Mouse (Mus musculus): ENCODE measurements around the gene Hmox2. TPM values are rescaled to one million over a fixed set of nuclear protein-coding genes. Genes with fewer than 3 reads are reported as not detected.

Gene Hmox2
- polyA plus RNA-seq (2017; shearing (Covaris generic)), result 104 TPM

DNA sequence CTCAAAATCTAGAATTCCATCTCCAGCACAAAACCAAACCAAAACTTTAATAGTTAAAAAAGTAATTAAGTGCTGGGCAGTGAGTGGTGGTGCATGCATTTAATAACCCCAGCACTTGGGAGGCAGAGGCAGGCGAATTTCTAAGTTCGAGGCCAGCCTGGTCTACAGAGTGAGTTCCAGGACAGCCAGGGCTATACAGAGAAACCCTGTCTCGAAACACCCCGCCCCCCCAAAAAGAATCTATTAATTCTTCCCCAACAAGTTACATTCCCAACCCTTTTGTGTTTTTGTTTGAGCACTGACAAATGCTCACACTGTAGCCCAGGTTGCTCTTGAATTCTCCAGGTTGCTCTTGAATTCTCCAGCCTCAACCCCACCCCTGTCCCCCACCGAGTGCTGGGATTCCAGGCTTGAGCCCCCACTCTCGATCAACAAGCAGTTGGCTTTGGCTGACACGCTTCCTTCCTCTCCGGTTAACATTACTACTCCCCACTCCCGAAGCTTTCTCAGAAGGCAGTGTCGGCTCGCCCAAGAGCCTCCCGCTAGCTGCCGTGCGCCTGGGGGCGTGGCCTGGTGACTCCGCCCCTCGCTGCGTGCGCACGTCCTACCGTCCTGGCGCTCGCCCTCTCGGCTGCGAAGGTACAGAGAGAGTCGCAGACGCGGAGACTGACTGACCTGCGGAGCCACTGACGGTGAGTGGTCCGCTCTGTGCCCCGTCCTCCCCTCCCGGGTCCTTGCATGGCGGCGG lies at the start of gene Hmox2:
Gene Hmox2, plus strand, starts transcription at position 582 of the 748 bp plus-strand sequence.

DNA sequence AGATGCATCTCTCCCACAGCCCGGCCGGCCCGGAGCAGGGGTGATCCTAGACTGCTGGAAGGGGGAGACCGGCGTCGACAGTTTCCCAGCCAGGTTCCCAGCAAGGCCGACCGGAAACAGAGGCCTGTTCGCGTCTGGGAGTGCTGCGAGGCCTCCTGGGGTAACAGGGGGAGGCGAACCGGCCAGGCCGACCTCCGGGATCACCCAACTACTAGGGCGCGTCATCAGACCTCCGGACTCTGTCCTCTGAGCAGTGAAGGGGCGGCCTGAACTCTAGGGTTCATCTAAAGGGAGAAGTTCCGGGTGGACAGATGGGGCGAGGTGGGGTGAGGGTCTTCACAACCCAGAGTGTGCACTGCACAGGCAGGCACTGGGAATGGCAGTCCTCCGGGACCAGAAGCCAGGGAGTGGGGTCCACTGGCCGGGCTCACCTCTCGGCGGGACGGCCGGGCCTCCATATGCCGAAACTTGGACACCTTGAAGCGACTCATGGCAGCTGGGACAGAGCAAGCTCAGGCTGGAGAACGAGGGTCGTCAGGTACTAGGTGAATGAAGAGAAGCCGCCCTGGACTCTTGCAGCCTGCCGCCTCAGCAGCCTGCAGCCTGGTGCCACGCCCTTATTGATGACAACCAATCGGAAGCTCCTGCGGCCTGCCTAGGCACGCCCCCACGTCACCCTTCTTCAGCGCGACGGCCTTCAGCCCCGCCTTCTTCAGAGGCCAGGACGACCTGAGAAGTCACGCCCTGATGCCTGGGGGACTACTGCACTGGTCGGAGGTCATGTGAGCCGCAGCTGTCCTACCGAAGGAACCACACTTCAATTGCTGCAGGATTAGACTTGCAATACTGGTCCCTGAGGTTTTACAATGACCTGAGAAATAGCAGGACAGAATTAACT lies 46.8 kb upstream of the Hmox2 start, which contains the start of gene Coro7:
Gene Coro7, minus strand, starts transcription at position 657 of the 898 bp plus-strand sequence.

DNA sequence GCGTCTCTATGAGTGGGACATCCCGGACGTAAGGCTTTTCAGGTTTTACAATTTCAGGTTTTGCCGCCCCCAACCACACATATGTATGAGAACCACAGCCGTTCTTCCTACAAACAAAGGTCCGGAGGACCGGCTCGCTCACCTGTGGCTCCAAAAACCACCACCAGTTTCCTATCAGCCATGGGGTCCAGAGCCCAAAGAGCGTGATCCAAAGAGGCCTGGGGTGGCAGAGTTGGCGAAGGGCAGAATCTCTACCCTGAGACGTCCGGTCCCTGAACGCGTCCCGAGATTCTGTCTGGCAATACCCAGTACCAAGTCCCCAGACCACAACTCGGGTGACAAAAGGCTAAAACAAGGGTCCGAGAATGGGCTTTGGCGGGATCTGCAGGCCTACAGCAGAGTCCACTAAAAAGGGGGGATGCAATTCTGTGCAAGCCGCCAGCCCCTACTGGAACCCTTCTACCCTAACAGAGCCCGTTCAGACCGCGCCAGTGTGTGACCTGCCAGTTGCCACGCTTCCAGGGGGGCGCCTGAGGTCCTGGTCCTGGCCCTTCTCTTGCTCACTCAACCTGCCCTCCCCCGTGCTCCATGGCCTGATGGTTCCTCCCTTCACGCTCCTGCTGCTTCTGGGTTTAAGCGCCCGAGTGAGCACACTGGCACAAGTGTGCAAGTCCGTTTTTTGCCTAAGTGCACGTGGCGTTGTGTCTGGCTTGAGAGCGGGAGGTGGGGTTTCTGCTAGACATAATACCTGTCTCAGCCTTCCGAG lies 7.2 kb upstream of the Hmox2 start, which contains the start of gene Nmral1:
Gene Nmral1, minus strand, starts transcription at position 604 of the 766 bp plus-strand sequence.

DNA sequence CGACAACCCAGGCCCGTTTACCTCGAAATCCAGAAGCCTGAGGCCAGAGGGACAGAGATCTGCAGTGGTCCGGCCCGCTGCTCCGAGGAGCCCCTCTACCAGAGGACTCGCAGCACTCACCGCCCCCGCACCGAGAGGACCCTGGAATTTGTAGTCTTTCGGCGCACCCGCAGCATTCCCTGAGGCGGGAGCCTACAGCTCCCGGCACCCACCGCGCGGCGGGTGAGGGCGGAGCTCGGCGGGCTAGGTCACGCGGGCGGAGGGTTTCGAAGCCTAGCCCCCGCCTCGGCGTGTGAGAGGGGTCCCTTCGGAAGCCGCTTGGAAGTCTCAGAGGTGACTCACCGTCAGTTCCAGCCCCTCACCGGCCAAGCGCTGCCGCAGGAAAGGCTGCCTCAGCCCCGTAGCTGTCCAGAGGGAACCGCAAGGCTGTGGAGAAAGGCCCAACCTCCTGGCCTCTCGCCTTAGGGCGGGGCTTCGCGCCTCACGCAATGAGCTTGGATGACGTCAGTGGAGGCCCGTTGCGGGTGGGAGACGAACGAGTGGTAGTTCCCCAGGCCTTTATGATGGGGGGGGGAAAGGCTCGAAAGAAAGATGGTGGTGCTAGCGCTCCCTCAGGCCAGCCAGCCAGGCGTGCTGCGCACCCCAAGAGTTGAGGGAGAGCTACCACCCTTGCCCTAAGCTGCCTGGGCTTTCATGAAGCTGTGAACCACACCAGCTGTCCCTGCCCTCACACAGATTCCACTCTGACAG lies 63.8 kb downstream of the Hmox2 start, which contains the start of gene Cdip1:
Gene Cdip1, minus strand, starts transcription at position 483 of the 750 bp plus-strand sequence.

Other genes with a start within 250 kb of the Hmox2 start
- gene Srl, start 184.5 kb upstream of the Hmox2 start, polyA plus RNA-seq (2017; shearing (Covaris generic)), result 0.89 TPM
- gene Tfap4, start 166.5 kb upstream of the Hmox2 start, polyA plus RNA-seq (2017; shearing (Covaris generic)), result 2.3 TPM
- gene Glis2, start 131.6 kb upstream of the Hmox2 start, polyA plus RNA-seq (2017; shearing (Covaris generic)), result 0.50 TPM
- 17.0 TPM for gene Pam16, start 101.4 kb upstream of the Hmox2 start, polyA plus RNA-seq (2017; shearing (Covaris generic))
- gene Vasn, start 86.4 kb upstream of the Hmox2 start, polyA plus RNA-seq (2017; shearing (Covaris generic)), result 0.96 TPM
- gene Dnaja3, start 86.4 kb upstream of the Hmox2 start, polyA plus RNA-seq (2017; shearing (Covaris generic)), result 68.3 TPM
- 180 TPM for gene Coro7, start 46.6 kb upstream of the Hmox2 start, polyA plus RNA-seq (2017; shearing (Covaris generic))
- 9.6 TPM for gene Nmral1, start 7.0 kb upstream of the Hmox2 start, polyA plus RNA-seq (2017; shearing (Covaris generic))
- 45.5 TPM for gene Cdip1, start 63.9 kb downstream of the Hmox2 start, polyA plus RNA-seq (2017; shearing (Covaris generic))
- gene 4930562C15Rik, start 109.1 kb downstream of the Hmox2 start, polyA plus RNA-seq (2017; shearing (Covaris generic)), result 0.35 TPM
- 53.9 TPM for gene Ubald1, start 154.0 kb downstream of the Hmox2 start, polyA plus RNA-seq (2017; shearing (Covaris generic))
- 80.7 TPM for gene Mgrn1, start 159.9 kb downstream of the Hmox2 start, polyA plus RNA-seq (2017; shearing (Covaris generic))
- 163 TPM for gene Nudt16l1, start 212.4 kb downstream of the Hmox2 start, polyA plus RNA-seq (2017; shearing (Covaris generic))
- 96.9 TPM for gene Anks3, start 237.8 kb downstream of the Hmox2 start, polyA plus RNA-seq (2017; shearing (Covaris generic))